Mouse (Mus musculus) ES-E14 (cell line): ENCODE measurements at regions not wholly inside any gene's neighbourhood (a gene's known extent, or its start where the extent isn't known, plus 50 kb on each side); places are given as distances from the start of the nearest gene placed in this dataset.

Source experiments
- DNase-seq: peaks from one replicate; pipeline ENCODE4 v3.0.0-alpha.2; 2013; ENCODE audit warnings: low read depth, low spot score
- H3K27ac ChIP-seq: 2 replicates; pipeline ENCODE4 v1.5.1; 2012; ENCODE audit warnings: low read depth, mild to moderate bottlenecking, low read length, moderate library complexity, mixed read lengths; ENCODE audit not compliant: poor library complexity, insufficient read depth, severe bottlenecking
- H3K36me3 ChIP-seq: 2 replicates; pipeline ENCODE4 v1.6.1; 2012; ENCODE audit warnings: mild to moderate bottlenecking, low read length, moderate library complexity, mixed read lengths; ENCODE audit not compliant: control insufficient read depth, poor library complexity, insufficient read depth, severe bottlenecking
- H3K4me1 ChIP-seq, 2 experiments: fragments of 150-350 bp in 1 of 2; sonication (generic) in 1 of 2; 2 replicates each; pipeline ENCODE4 v1.6.1; 2012; ENCODE audit warnings: low read length in 2 of 2, mild to moderate bottlenecking in 1 of 2, mixed read lengths in 1 of 2; ENCODE audit not compliant: control insufficient read depth in 2 of 2, insufficient read depth in 2 of 2, poor library complexity in 1 of 2
- H3K4me3 ChIP-seq, 2 experiments: fragments of 150-350 bp in 1 of 2; sonication (generic) in 1 of 2; 2 replicates each; pipeline ENCODE4 v1.5.1; 2012; ENCODE audit warnings: low read length in 2 of 2, low read depth in 1 of 2, mild to moderate bottlenecking in 1 of 2, mixed read lengths in 1 of 2; ENCODE audit not compliant: insufficient read depth in 1 of 2, poor library complexity in 1 of 2, severe bottlenecking in 1 of 2
- H3K9ac ChIP-seq: 2 replicates; pipeline ENCODE4 v1.6.1; 2012; ENCODE audit warnings: low read depth, mild to moderate bottlenecking, low read length, mixed read lengths; ENCODE audit not compliant: poor library complexity, insufficient read depth, severe bottlenecking
- H3K9me3 ChIP-seq: fragments of 150-350 bp; sonication (generic); 2 replicates; pipeline ENCODE4 v1.6.1; 2012; ENCODE audit warnings: low read depth, mild to moderate bottlenecking, low read length; ENCODE audit not compliant: control insufficient read depth, insufficient read depth
- CHD2 ChIP-seq: IDR thresholded peaks from 2 replicates; pipeline ENCODE4 v1.6.1; 2014; ENCODE audit warnings: mild to moderate bottlenecking, low read depth, low read length, inconsistent platforms
- HCFC1 ChIP-seq: IDR thresholded peaks from 2 replicates; pipeline ENCODE4 v1.6.1; 2012; ENCODE audit warnings: low read length, inconsistent platforms, borderline replicate concordance; ENCODE audit not compliant: insufficient read depth
- MAFK ChIP-seq: IDR thresholded peaks from 2 replicates; pipeline ENCODE4 v1.6.1; 2014; ENCODE audit warnings: mild to moderate bottlenecking, low read depth, low read length, inconsistent platforms; ENCODE audit not compliant: insufficient read depth
- ZC3H11A ChIP-seq: IDR thresholded peaks from 2 replicates; pipeline ENCODE4 v1.6.1; 2012; ENCODE audit warnings: low read depth, mild to moderate bottlenecking, inconsistent platforms, low read length, borderline replicate concordance
- ZNF384 ChIP-seq: IDR thresholded peaks from 2 replicates; pipeline ENCODE4 v1.6.1; 2012; ENCODE audit warnings: low read depth, low read length, inconsistent platforms
- in situ Hi-C, 2 experiments: fragments of 600-800 bp; cut with MboI; formaldehyde crosslinking; loops; one replicate each; pipeline ENCODE4 v1.15.1; 2025; ENCODE audit warnings: low sequenced_read_pairs in 2 of 2, inconsistent platforms in 1 of 2; ENCODE audit not compliant: unreplicated experiment in 2 of 2

DNA sequence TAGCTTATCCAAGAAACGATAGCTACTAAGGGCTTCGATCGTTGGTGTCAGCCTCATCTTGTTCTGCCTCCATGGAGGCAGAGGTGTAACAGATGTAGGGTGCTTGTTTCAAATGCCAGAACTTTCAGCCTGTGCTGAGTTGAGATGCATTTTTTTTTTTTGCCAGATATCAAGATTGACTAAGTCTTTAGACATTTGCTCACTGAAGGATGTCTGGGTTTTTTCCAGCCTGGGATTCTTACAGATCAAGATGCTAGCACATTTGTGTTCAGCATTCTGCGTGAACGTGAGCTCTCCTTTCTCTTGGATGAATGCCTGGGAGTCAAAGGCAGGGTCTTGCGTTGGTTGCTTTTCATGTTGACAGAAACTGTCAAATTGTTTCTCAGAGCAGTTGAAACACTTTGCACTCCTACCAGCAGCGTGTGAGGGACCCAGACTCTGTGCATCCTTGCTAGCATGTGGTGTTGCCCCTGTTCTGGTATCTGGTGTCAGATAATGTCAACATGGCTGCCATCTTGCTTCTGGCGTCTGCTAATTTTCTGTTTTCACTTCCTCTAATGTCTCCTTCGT is 114.4 kb upstream of the Arl4c start:
- Histone ChIP-seq H3K27ac (no peak overlapping the region), H3K4me1 (peaks cover 2% of the 10 kb centered on the region in 2 experiments; a peak in 1 of 4 replicates), H3K36me3 (no peaks in the 10 kb centered on the region), H3K9ac (no peak overlapping the region), H3K9me3 (no peaks in the 10 kb centered on the region), H3K4me3 (no peak overlapping the region)
- no peak for DNase-seq
- TF ChIP-seq HCFC1 = no peak
- TF ChIP-seq CHD2 = no peak
- no peak for TF ChIP-seq ZC3H11A
- TF ChIP-seq ZNF384 = no peak
- TF ChIP-seq MAFK = no peak
- in situ Hi-C loops = no loop called here

DNA sequence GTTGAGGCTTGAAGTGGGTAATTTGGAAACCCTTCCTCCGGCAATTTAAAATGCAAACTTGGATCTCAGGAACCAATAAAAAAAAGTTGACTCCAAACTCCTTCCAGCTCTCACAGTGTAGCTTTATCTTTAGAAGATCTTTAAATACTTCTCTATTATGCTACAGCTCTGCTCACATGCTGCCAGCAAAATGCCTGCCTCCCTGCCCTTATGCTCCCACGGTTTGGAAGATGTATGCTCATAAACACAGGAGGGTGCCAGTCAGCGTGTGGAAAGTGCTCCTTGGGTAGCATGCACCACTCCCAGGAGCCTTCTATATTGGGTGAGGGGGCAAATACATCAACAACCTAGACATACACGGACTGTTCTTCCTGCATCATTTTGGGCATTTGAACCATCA is 123.2 kb upstream of the Arl4c start:
- in situ Hi-C loops = no loop called here
- Histone ChIP-seq H3K9ac (no peak overlapping the region), H3K4me1 (no peaks in the 10 kb centered on the region), H3K27ac (no peak overlapping the region), H3K4me3 (no peak overlapping the region), H3K9me3 (no peaks in the 10 kb centered on the region), H3K36me3 (no peaks in the 10 kb centered on the region)
- TF ChIP-seq MAFK = no peak
- TF ChIP-seq CHD2 = no peak
- no peak for TF ChIP-seq ZC3H11A
- no peak for TF ChIP-seq HCFC1
- TF ChIP-seq ZNF384 = no peak
- DNase-seq = no peak

DNA sequence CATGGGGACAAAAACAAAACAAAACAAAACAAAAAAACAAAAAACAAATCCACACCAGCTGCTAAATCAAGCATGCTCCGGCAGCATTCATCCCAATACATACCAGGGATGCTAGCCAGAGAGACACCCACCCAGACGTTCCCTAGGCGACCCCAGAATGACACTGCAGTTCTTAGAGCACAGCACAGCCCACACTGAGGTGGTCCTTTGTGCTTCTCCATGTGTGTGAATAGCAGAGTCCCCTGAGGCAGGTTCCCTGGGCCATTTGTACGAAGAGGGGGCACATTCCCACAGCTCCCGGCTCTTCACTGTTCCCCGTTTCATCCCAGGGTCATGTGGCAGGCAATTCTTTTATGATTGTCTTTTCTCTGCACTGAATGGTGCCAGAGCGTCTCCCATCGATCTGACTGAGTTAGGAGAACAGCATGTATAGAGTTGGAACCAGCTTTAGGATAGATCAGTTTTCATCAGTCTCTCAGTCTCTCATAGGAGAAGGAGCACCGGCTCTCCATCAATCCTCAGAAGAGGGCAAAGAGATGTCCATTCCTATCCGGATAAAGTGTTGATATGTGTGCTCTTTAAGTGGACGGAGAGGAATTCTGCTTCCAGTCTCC is 136.7 kb upstream of the Arl4c start:
- H3K36me3 ChIP-seq = no peaks in the 10 kb centered on the region
- H3K9me3 ChIP-seq = no peaks in the 10 kb centered on the region
- DNase-seq = no peak
- H3K27ac ChIP-seq = peak overlapping the region; percentile 53; the same call in 1 of the 2 replicates
- H3K9ac ChIP-seq = no peak overlapping the region
- TF ChIP-seq ZNF384 = no peak
- peak; percentile 63; the same call in 1 of the 2 replicates for TF ChIP-seq MAFK
- peaks cover 3 to 18% of the 10 kb centered on the region in 2 experiments; a peak in 3 of 4 replicates for H3K4me1 ChIP-seq
- H3K4me3 ChIP-seq = no peak overlapping the region
- in situ Hi-C loops = no loop called here

DNA sequence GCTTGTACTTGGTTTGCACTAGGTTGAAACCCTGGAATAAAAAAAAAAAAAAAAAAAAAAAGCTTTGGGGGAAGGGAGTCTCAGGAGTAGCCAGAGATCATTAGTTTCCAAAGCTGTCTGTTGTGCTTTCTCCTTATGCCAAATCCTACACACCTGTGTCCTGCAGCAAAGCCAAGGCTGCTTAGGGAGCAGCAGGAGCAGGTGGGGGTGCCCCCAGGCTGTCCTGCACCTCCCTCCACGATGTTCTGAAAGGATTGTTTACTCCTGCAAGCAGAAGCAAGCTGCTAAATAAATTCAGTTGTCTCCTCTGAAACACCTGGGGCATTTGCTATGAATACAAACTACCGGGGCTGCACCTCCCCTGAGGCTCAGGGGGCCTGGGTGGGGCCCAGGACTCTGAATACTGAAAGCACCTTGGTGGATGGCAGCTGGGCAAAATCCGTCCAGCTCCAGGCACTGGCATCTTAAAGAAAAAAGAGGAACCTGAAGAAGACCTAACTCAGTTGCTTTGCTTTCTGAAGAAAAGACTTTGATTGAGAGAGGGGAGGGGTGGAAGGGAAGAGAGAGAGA is 137.5 kb upstream of the Arl4c start:
- no peak for TF ChIP-seq HCFC1
- TF ChIP-seq ZC3H11A = no peak
- TF ChIP-seq ZNF384 = no peak
- TF ChIP-seq CHD2 = no peak
- Histone ChIP-seq H3K4me1 (peaks cover 3 to 18% of the 10 kb centered on the region in 2 experiments; a peak in 3 of 4 replicates), H3K4me3 (no peak overlapping the region), H3K36me3 (no peaks in the 10 kb centered on the region), H3K27ac (peak overlapping the region; percentile 84; the same call in 1 of the 2 replicates), H3K9ac (no peak overlapping the region), H3K9me3 (no peaks in the 10 kb centered on the region)
- peak; percentile 49 for DNase-seq
- in situ Hi-C loops = no loop called here
